Mouse (Mus musculus) hindbrain, postnatal 0 days (tissue): ENCODE results near the gene Arhgef17. TPM values are rescaled to one million over a fixed set of nuclear protein-coding genes. Genes with fewer than 3 reads are reported as not detected.

Experiments used
- ATAC-seq: fragments of 200-750 bp; cut with Nextera tagmentation; 2 replicates; pipeline ENCODE4 v1.8.0; 2017; ENCODE audit warnings: mild to moderate bottlenecking, moderate TSS enrichment, moderate library complexity
- DNase-seq: peaks from one replicate; pipeline ENCODE4 v3.0.0-alpha.2; 2015; ENCODE audit warnings: low spot score
- H3K27ac ChIP-seq: fragments of 300-500 bp; sonication (generic); 2 replicates; pipeline ENCODE4 v1.5.1; 2014; ENCODE audit warnings: mild to moderate bottlenecking
- H3K27me3 ChIP-seq: fragments of 300-500 bp; sonication (generic); 2 replicates; pipeline ENCODE4 v1.6.1; 2014; ENCODE audit warnings: low read length, mixed read lengths; ENCODE audit not compliant: insufficient read depth
- H3K36me3 ChIP-seq: fragments of 300-500 bp; sonication (generic); 2 replicates; pipeline ENCODE4 v1.6.1; 2014; ENCODE audit warnings: low read length, mixed read lengths; ENCODE audit not compliant: insufficient read depth
- H3K4me1 ChIP-seq: fragments of 300-500 bp; sonication (generic); 2 replicates; pipeline ENCODE4 v1.6.1; 2014; ENCODE audit warnings: antibody characterized with exemption, low read length, mixed read lengths; ENCODE audit not compliant: insufficient read depth
- H3K4me2 ChIP-seq: fragments of 300-500 bp; sonication (generic); 2 replicates; pipeline ENCODE4 v1.6.1; 2014; ENCODE audit warnings: low read depth, mild to moderate bottlenecking, low read length, moderate library complexity, mixed read lengths
- H3K4me3 ChIP-seq: fragments of 300-500 bp; sonication (generic); 2 replicates; pipeline ENCODE4 v1.5.1; 2014; ENCODE audit warnings: low read length
- H3K9ac ChIP-seq: fragments of 300-500 bp; sonication (generic); replicated peaks from 2 replicates; pipeline ENCODE4 v1.6.1; 2014; ENCODE audit warnings: mild to moderate bottlenecking, low read length, moderate library complexity, mixed read lengths
- H3K9me3 ChIP-seq: fragments of 300-500 bp; sonication (generic); 2 replicates; pipeline ENCODE4 v1.6.1; 2016; ENCODE audit warnings: low read length, mixed read lengths
- CTCF ChIP-seq: IDR thresholded peaks from 2 replicates; pipeline ENCODE4 v1.5.1; 2016; ENCODE audit warnings: antibody characterized with exemption, control low read depth, low read depth
- WGBS: fragments of 180-500 bp; shearing (Covaris S2); extraction: QIAGEN DNeasy Blood & Tissue Kit; methylation state at CpG from one replicate; pipeline ENCODE4 v1.1.7; 2014; 5-methylcytosine and 5-hydroxymethylcytosine counted together
- microRNA-seq, 2 experiments: library from miRNA; unstranded; fragments of <30 nt; microRNA quantifications; one replicate each; pipeline ENCODE4; 2016
- polyA plus RNA-seq: library from polyadenylated mRNA; unstranded; fragments of >200 nt; fragmentation: Nextera tagmentation; extraction: Ambion mirVana; gene quantifications from 2 replicates; pipeline ENCODE4 v1.2.1, GENCODE M21; 2015
- total RNA-seq: library from RNA; depleted of rRNA; stranded (reverse); fragments of >200 nt; gene quantifications from 2 replicates; pipeline ENCODE4 v1.2.3, GENCODE M21; 2014; rRNA removed

Gene Arhgef17
- total and polyA plus RNA-seq, 2 experiments from 2014 or later, result 10.1 to 72.3 TPM

- Histone ChIP-seq H3K4me2 (no peak overlapping the region), H3K27me3 (no peaks in the 10 kb centered on the region), H3K4me3 (no peak overlapping the region), H3K9me3 (no peaks in the 10 kb centered on the region), H3K4me1 (no peaks in the 10 kb centered on the region), H3K27ac (no peak overlapping the region), H3K9ac (no peak overlapping the region), H3K36me3 (peaks cover 34% of the 10 kb centered on the region)
- DNase-seq, result no peak
- no peak for ATAC-seq
- 82% methylated on average over 1 of the region's 1 CpGs for WGBS
- TF ChIP-seq CTCF, result no peak
These were observed 98.0 kb downstream of the Arhgef17 start for GRCm38 (mm10) chr7:100833859-100834258.

DNA sequence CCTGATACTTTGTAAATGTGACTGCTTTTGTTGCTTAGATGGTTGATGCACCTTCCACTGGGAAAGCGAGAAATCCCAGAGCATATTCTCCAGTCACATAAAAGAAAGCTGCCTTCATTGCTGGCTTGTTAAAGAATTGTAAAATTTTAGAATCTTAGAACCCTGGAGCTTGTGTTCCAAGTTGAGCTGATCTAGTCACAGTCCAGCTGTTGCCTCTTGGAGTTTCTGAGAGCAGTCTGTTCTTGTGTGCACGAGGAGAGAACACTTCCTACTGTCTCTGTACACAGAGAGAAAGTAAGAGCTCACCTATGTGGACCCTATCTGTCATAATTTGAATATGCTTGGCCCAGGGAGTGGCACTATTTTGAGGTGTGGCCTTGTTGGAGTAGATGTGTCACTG, 103.4 kb downstream of the Arhgef17 start:
- TF ChIP-seq CTCF, result no peak
- H3K4me2 ChIP-seq, result no peak overlapping the region
- DNase-seq (no peak), ATAC-seq (no peak)
- H3K4me1 ChIP-seq, result no peaks in the 10 kb centered on the region
- H3K9me3 ChIP-seq, result no peaks in the 10 kb centered on the region
- no peak overlapping the region for H3K9ac ChIP-seq
- H3K4me3 ChIP-seq, result no peak overlapping the region
- H3K36me3 ChIP-seq, result peaks cover 9% of the 10 kb centered on the region; the same call in 1 of the 2 replicates
- no peaks in the 10 kb centered on the region for H3K27me3 ChIP-seq
- WGBS, result 86% methylated on average over 2 of the region's 2 CpGs
- no peak overlapping the region for H3K27ac ChIP-seq

DNA sequence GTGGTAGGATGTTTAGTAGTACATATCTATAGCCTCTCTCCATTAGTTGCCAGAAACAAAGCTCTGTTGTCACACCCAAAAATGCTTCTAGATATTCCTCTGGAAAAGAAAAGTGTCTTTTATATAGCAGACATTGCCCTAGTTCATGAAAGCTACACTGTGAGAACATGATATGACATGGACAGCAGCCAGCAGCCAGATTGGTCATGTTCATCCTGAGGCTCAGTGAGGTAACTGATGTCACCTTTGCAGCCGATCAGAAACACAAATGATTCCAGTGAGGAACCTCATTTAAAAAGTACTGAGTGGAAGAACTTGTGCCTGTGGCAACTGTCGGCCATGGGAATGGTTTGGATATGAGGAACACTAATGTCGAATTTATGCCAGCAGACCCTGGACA, 107.2 kb downstream of the Arhgef17 start:
- Histone ChIP-seq H3K9ac (no peak overlapping the region), H3K27me3 (no peaks in the 10 kb centered on the region), H3K4me2 (no peak overlapping the region), H3K36me3 (peaks cover 3% of the 10 kb centered on the region; the same call in 1 of the 2 replicates), H3K4me3 (no peak overlapping the region), H3K4me1 (no peaks in the 10 kb centered on the region), H3K9me3 (no peaks in the 10 kb centered on the region), H3K27ac (no peak overlapping the region)
- DNase-seq (no peak), ATAC-seq (no peak)
- WGBS, result 88% methylated on average over 3 of the region's 3 CpGs
- no peak for TF ChIP-seq CTCF

Small RNAs within 50 kb of the gene (microRNA-seq; reads per million reads assigned to microRNA genes)
- 50.4 to 56.2 reads per million in 2 experiments for gene Mir3102

Other genes starting within 250 kb of the Arhgef17 start
- gene Fam168a, start 225.5 kb downstream of the Arhgef17 start, total RNA-seq, result 123 and 162 TPM in 2 replicates
- 98.2 and 116 TPM in 2 replicates for gene Fam168a, start 225.5 kb downstream of the Arhgef17 start, polyA plus RNA-seq
- gene Relt, start 68.7 kb downstream of the Arhgef17 start, total RNA-seq, result 10.5 and 12.2 TPM in 2 replicates
- gene Relt, start 68.7 kb downstream of the Arhgef17 start, polyA plus RNA-seq, result 5.0 and 6.2 TPM in 2 replicates
- 1.5 and 3.5 TPM in 2 replicates for gene P2ry6, start 42.5 kb upstream of the Arhgef17 start, total RNA-seq
- 3.4 and 3.6 TPM in 2 replicates for gene P2ry6, start 42.5 kb upstream of the Arhgef17 start, polyA plus RNA-seq
- 0.07 and 0.52 TPM in 2 replicates for gene P2ry2, start 80.8 kb upstream of the Arhgef17 start, total RNA-seq
- 0.51 and 0.95 TPM in 2 replicates for gene P2ry2, start 80.8 kb upstream of the Arhgef17 start, polyA plus RNA-seq
- 42.9 and 43.1 TPM in 2 replicates for gene Fchsd2, start 160.8 kb upstream of the Arhgef17 start, total RNA-seq
- gene Fchsd2, start 160.8 kb upstream of the Arhgef17 start, polyA plus RNA-seq, result 32.1 and 34.2 TPM in 2 replicates